Mouse (Mus musculus): ENCODE data around the gene Bglap. TPM values are rescaled to one million over a fixed set of nuclear protein-coding genes. Genes with fewer than 3 reads are reported as not detected.
"Not testable (repeated sequence)": the region's sequence is repeated elsewhere in the genome, so short reads cannot be mapped to it uniquely, and the experiment has no call there.

The Bglap gene
- polyA plus RNA-seq, 1 experiment from 2014 or later, result not detected

DNA sequence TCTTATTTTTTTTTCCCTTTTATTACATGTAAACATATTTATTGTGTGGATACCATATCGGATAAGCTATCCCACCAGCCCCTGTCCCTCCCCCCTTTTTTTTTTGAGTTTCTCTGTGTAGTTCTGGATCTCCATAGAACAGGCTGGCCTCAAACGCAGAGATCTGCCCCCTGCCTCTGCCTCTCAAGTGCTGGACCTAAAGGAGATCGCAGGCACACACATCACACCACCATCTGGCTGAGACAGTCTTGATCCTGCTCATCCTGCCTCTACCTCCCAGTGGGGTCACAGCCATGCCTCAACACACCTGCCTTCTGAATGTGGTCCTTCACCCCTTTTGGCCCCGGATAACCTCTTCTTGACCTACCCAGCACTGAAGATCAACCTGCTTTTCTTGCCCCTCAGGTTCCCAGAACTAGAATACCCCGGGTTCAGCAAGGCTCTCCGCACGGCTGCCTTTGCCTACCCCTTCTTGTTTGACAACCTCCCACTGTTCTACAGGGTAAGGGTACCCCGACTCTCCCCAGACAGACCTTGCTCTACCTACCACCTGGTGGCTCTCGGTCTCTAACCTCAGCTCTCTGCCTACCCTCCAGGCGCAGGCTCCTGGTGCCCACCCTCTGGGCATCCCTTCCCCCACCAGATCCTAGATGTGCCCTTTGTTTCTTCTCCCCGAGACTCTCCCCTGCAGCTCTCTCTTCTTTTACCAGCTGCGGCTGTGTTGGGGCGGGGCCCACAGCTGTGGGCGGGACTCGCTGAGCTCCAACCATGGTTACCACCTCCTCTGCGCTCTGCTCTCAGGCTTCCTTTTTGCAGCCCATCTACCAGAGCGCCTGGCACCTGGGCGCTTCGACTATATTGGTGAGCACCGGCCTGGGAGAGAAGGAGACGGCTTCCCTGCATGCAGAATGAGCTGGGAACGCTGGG lies 2.6 kb downstream of the Bglap start:
- H3K27me3 ChIP-seq (ENCODE audit: control insufficient read depth, insufficient read depth, low read length); H3K9me3 ChIP-seq (replicated peaks; ENCODE audit: control insufficient read depth, low read length); H3K36me3 ChIP-seq (replicated peaks; ENCODE audit: control insufficient read depth, insufficient read depth, low read depth, low read length); H3K27ac ChIP-seq (replicated peaks; ENCODE audit: low read depth, low read length); H3K4me3 ChIP-seq (ENCODE audit: low read depth, low read length); H3K4me1 ChIP-seq (ENCODE audit: control insufficient read depth, insufficient read depth, low read length): not testable (repeated sequence)
- Histone ChIP-seq H3K4me2 (ENCODE audit: low read depth, low read length) (peak overlapping the region; percentile 45), H3K9ac (replicated peaks; ENCODE audit: low read length) (0 out of 2 replicates have a peak overlapping the region, but pooled peaks have one; percentile 37)
- DNase-seq (ENCODE audit: low spot score), result peak; percentile 74
- WGBS, result 10% methylated on average over 17 of the region's 22 CpGs
- ATAC-seq (replicated peaks; ENCODE audit: insufficient number of reproducible peaks, low FRiP score, low TSS enrichment, low read depth), result peak; percentile 67

DNA sequence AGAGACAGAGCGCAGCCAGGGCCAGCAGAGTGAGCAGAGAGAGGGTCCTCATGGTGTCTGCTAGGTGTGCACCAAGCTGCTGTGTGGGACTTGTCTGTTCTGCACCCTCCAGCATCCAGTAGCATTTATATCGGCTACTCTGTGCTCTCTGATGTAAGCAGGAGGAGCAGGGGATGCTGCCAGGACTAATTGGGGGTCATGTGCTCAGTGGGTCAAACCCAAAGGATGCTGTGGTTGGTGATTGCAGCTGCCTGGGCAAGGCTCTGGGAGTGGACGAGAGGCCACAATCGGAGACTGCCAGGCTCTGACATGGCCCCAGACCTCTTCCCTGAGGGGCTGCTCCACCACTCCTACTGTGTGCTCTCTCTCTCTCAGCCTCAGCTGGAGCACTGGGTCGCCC lies 5.7 kb downstream of the Bglap start, which contains the start of gene Bglap2:
Bglap2 (minus strand) TSS at position 101 of the 400 bp plus-strand sequence.
- not testable (repeated sequence) for H3K4me3 ChIP-seq (ENCODE audit: low read depth, low read length); H3K36me3 ChIP-seq (replicated peaks; ENCODE audit: control insufficient read depth, insufficient read depth, low read depth, low read length); DNase-seq (ENCODE audit: low spot score); ATAC-seq (replicated peaks; ENCODE audit: insufficient number of reproducible peaks, low FRiP score, low TSS enrichment, low read depth); H3K27ac ChIP-seq (replicated peaks; ENCODE audit: low read depth, low read length); H3K4me1 ChIP-seq (ENCODE audit: control insufficient read depth, insufficient read depth, low read length); H3K27me3 ChIP-seq (ENCODE audit: control insufficient read depth, insufficient read depth, low read length); H3K9ac ChIP-seq (replicated peaks; ENCODE audit: low read length); H3K4me2 ChIP-seq (ENCODE audit: low read depth, low read length); H3K9me3 ChIP-seq (replicated peaks; ENCODE audit: control insufficient read depth, low read length)
- 75% methylated on average over 4 of the region's 5 CpGs for WGBS

GRCm38 (mm10) chr3:88376644-88377043 lies 7.6 kb downstream of the Bglap start:
- H3K27ac ChIP-seq (replicated peaks; ENCODE audit: low read depth, low read length); H3K27me3 ChIP-seq (ENCODE audit: control insufficient read depth, insufficient read depth, low read length); H3K4me3 ChIP-seq (ENCODE audit: low read depth, low read length); ATAC-seq (replicated peaks; ENCODE audit: insufficient number of reproducible peaks, low FRiP score, low TSS enrichment, low read depth); H3K36me3 ChIP-seq (replicated peaks; ENCODE audit: control insufficient read depth, insufficient read depth, low read depth, low read length); H3K4me1 ChIP-seq (ENCODE audit: control insufficient read depth, insufficient read depth, low read length); H3K9me3 ChIP-seq (replicated peaks; ENCODE audit: control insufficient read depth, low read length); H3K9ac ChIP-seq (replicated peaks; ENCODE audit: low read length): not testable (repeated sequence)
- peak overlapping the region; percentile 39 for H3K4me2 ChIP-seq (ENCODE audit: low read depth, low read length)
- 11% methylated on average over 5 of the region's 7 CpGs for WGBS
- peak; percentile 40 for DNase-seq (ENCODE audit: low spot score)

DNA sequence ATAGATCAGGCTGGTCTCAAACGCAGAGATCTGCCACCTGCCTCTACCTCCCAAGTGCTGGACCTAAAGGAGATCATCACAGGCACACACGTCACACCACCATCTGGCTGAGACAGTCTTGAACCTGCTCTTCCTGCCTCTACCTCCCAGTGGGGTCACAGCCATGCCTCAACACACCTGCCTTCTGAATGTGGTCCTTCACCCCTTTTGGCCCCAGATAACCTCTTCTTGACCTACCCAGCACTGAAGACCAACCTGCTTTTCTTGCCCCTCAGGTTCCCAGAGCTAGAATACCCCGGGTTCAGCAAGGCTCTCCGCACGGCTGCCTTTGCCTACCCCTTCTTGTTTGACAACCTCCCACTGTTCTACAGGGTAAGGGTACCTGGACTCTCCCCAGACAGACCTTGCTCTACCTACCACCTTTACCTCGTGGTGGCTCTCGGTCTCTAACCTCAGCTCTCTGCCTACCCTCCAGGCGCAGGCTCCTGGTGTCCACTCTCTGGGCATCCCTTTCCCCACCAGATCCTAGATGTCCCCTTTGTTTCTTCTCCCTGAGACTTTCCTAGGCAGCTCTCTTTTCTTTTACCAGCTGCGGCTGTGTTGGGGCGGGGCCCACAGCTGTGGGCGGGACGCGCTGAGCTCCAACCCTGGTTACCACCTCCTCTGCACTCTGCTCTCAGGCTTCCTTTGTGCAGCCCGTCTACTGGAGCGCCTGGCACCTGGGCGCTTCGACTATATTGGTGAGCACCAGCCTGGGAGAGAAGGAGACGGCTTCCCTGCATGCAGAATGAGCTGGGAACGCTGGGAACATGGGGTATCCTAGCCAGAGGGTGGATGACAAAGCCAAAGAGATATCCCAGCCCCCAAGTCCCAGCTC lies 8.3 kb downstream of the Bglap start:
- peak overlapping the region; percentile 5; the same call in 1 of the 2 replicates for H3K4me3 ChIP-seq (ENCODE audit: low read depth, low read length)
- 12% methylated on average over 17 of the region's 19 CpGs for whole genome bisulfite sequencing
- peak; percentile 87 for ATAC-seq (replicated peaks; ENCODE audit: insufficient number of reproducible peaks, low FRiP score, low TSS enrichment, low read depth)
- H3K27me3 ChIP-seq (ENCODE audit: control insufficient read depth, insufficient read depth, low read length); H3K4me1 ChIP-seq (ENCODE audit: control insufficient read depth, insufficient read depth, low read length); H3K36me3 ChIP-seq (replicated peaks; ENCODE audit: control insufficient read depth, insufficient read depth, low read depth, low read length); H3K9me3 ChIP-seq (replicated peaks; ENCODE audit: control insufficient read depth, low read length); H3K27ac ChIP-seq (replicated peaks; ENCODE audit: low read depth, low read length): not testable (repeated sequence)
- peak overlapping the region; percentile 22; the same call in 1 of the 2 replicates for H3K9ac ChIP-seq (replicated peaks; ENCODE audit: low read length)
- peak overlapping the region; percentile 39 for H3K4me2 ChIP-seq (ENCODE audit: low read depth, low read length)
- DNase-seq (ENCODE audit: low spot score), result peak; percentile 74

DNA sequence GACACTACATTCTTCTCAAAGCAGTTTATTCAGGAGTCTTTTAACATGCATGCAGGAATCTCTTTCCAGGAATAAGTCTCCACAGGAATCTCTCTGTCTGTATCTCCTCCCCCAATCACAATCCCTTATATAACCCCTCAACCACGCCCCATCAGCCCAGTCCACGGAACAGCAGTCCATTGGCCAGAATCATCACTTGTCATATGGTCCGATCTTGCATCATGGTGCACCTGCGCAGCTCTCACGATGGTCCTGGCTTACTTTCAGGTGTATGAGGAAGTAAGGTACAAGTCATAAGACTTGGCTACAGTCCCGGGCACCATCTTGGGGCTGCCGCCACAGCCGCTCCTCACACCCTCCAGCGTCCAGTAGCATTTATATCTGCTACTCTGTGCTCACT lies 11.6 kb downstream of the Bglap start, which contains the start of gene Bglap3:
Bglap3 (minus strand) TSS at position 101 of the 400 bp plus-strand sequence.
- DNase-seq (ENCODE audit: low spot score); H3K9me3 ChIP-seq (replicated peaks; ENCODE audit: control insufficient read depth, low read length); H3K9ac ChIP-seq (replicated peaks; ENCODE audit: low read length); ATAC-seq (replicated peaks; ENCODE audit: insufficient number of reproducible peaks, low FRiP score, low TSS enrichment, low read depth); H3K27me3 ChIP-seq (ENCODE audit: control insufficient read depth, insufficient read depth, low read length); H3K4me1 ChIP-seq (ENCODE audit: control insufficient read depth, insufficient read depth, low read length); H3K27ac ChIP-seq (replicated peaks; ENCODE audit: low read depth, low read length); H3K4me2 ChIP-seq (ENCODE audit: low read depth, low read length); H3K4me3 ChIP-seq (ENCODE audit: low read depth, low read length); H3K36me3 ChIP-seq (replicated peaks; ENCODE audit: control insufficient read depth, insufficient read depth, low read depth, low read length): not testable (repeated sequence)
- WGBS, result 93% methylated on average over 9 of the region's 9 CpGs

DNA sequence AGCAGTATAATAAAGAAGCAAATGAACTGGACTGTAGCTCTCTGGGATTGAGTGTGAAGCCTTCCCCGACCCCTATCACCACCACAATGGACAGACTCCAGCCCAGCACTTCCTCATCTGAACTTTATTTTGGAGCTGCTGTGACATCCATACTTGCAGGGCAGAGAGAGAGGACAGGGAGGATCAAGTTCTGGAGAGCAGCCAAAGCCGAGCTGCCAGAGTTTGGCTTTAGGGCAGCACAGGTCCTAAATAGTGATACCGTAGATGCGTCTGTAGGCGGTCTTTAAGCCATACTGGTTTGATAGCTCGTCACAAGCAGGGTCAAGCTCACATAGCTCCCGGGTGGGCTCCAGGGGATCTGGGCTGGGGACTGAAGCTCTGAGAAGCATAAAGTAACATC lies 15.8 kb downstream of the Bglap start:
- not testable (repeated sequence) for H3K9ac ChIP-seq (replicated peaks; ENCODE audit: low read length); DNase-seq (ENCODE audit: low spot score); H3K4me2 ChIP-seq (ENCODE audit: low read depth, low read length); H3K27ac ChIP-seq (replicated peaks; ENCODE audit: low read depth, low read length); H3K36me3 ChIP-seq (replicated peaks; ENCODE audit: control insufficient read depth, insufficient read depth, low read depth, low read length); ATAC-seq (replicated peaks; ENCODE audit: insufficient number of reproducible peaks, low FRiP score, low TSS enrichment, low read depth); H3K4me3 ChIP-seq (ENCODE audit: low read depth, low read length); H3K9me3 ChIP-seq (replicated peaks; ENCODE audit: control insufficient read depth, low read length); H3K4me1 ChIP-seq (ENCODE audit: control insufficient read depth, insufficient read depth, low read length)
- WGBS, result 86% methylated on average over 7 of the region's 7 CpGs
- H3K27me3 ChIP-seq (ENCODE audit: control insufficient read depth, insufficient read depth, low read length), result peaks cover 18% of the 10 kb centered on the region

DNA sequence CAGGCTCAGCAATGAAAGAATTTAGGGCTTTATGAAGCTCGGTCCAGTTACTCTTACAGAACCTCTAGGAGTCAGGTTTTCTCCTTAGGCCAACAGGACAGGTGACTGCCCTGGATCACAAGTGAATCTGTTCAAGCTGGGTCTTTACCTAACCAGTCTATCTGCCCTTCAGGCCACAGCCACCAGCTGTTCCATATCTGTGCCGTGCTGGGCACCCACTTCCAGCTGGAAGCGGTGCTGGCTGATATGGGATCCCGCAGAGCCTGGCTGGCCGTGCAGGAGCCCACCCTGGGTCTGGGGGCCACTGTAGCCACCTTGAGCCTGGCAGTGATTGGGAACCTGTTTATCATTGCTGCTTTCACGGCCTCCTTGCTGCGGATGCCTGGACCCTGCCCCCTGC lies 16.7 kb downstream of the Bglap start:
- not testable (repeated sequence) for H3K4me2 ChIP-seq (ENCODE audit: low read depth, low read length); DNase-seq (ENCODE audit: low spot score); H3K4me1 ChIP-seq (ENCODE audit: control insufficient read depth, insufficient read depth, low read length); H3K36me3 ChIP-seq (replicated peaks; ENCODE audit: control insufficient read depth, insufficient read depth, low read depth, low read length); H3K9ac ChIP-seq (replicated peaks; ENCODE audit: low read length); H3K4me3 ChIP-seq (ENCODE audit: low read depth, low read length); H3K27ac ChIP-seq (replicated peaks; ENCODE audit: low read depth, low read length); H3K9me3 ChIP-seq (replicated peaks; ENCODE audit: control insufficient read depth, low read length)
- H3K27me3 ChIP-seq (ENCODE audit: control insufficient read depth, insufficient read depth, low read length), result peaks cover 18% of the 10 kb centered on the region
- 52% methylated on average over 3 of the region's 7 CpGs for WGBS
- 0 out of 2 replicates have a peak, but pooled peaks have one; percentile 27 for ATAC-seq (replicated peaks; ENCODE audit: insufficient number of reproducible peaks, low FRiP score, low TSS enrichment, low read depth)

Measured in embryonic facial prominence, embryonic 11.5 days (tissue).